Comparison of ENCODE assay signal across 10 mouse cellular contexts in the genomic region with DNA sequence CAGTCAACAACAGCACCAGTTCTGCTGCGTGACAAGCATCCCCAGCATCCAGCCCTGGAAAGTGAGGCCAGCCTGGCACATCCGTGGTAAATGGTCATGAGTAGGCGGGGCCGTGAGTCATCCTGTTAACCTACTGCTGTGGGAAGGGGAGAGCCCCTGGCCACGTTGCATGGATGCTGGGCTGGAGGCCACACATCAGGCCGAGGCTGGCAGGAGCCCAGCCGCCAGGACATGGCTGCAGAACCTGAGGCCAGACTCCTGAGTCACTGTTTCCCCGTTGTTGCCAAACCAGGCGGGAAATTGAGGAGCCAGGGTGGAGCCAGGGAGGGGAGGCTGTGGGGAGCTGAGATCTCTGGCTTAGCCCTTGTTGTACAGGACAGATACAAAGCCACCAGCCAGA. TPM values are rescaled to one million over a fixed set of nuclear protein-coding genes. Genes with fewer than 3 reads are reported as not detected.
DNase-seq lines count a peak whose midpoint lies in the region; ATAC-seq and TF ChIP-seq lines count a peak whose summit lies in the region.
"Had no signal": no experiment of that assay in that cellular context is flagged by ENCODE, and none has a peak within 500 bp of the region (broad histone marks: within the 10 kb centered on the region; RNA-seq: fewer than 3 reads in every experiment).

No protein-coding gene starts in this region.

- 76% methylated on average over 9 of the region's 9 CpGs for WGBS in neural tube, embryonic 15.5 days

- peak overlapping the region; percentile 60 for H3K27ac ChIP-seq in embryonic fibroblast, embryonic 13.5 days (ENCODE audit: insufficient read depth, low read length)
- no peak overlapping the region for H3K27ac ChIP-seq in neural tube, embryonic 15.5 days (replicated peaks)
- H3K27ac ChIP-seq: liver, embryonic 15.5 days had no signal

- no peaks in the 10 kb centered on the region for H3K27me3 ChIP-seq in neural tube, embryonic 15.5 days (replicated peaks)
- H3K27me3 ChIP-seq: liver, embryonic 15.5 days had no signal

- DNase-seq in urinary bladder, postnatal 14 days (ENCODE audit: low spot score): peak; percentile 78
- DNase-seq in urinary bladder, adult 2 months (ENCODE audit: low spot score): no peak
- peak; percentile 75 to 79 for DNase-seq in heart, postnatal 14 days
- DNase-seq in urinary bladder, postnatal 36 days (ENCODE audit: low spot score in 2 of 2): peak; percentile 63 to 74
- DNase-seq in B cell, adult 2 months: no peak
- no peak for DNase-seq in cerebellum, adult 11 months
- DNase-seq: retina, postnatal 1 day had no signal

- TF ChIP-seq POLR2A in embryonic fibroblast, embryonic 13.5 days (IDR thresholded peaks at IDR 0.05; ENCODE audit: low read depth, low read length): no peak

- TF ChIP-seq CTCF in embryonic fibroblast, embryonic 13.5 days (IDR thresholded peaks at IDR 0.05; ENCODE audit: borderline replicate concordance, insufficient read depth, low read length): no peak

- H3K36me3 ChIP-seq in neural tube, embryonic 15.5 days: no peaks in the 10 kb centered on the region
- H3K36me3 ChIP-seq: liver, embryonic 15.5 days had no signal

- intact Hi-C loops in heart, postnatal 14 days (cut with DNase I): no loop called here

- no peak for ATAC-seq in neural tube, embryonic 15.5 days (ENCODE audit: low FRiP score)

- H3K9me3 ChIP-seq in neural tube, embryonic 15.5 days (replicated peaks): no peaks in the 10 kb centered on the region
- H3K9me3 ChIP-seq: liver, embryonic 15.5 days had no signal

- H3K4me2 ChIP-seq in neural tube, embryonic 15.5 days: no peak overlapping the region
- H3K4me2 ChIP-seq: liver, embryonic 15.5 days had no signal

- H3K9ac ChIP-seq in neural tube, embryonic 15.5 days (replicated peaks): no peak overlapping the region
- H3K9ac ChIP-seq: liver, embryonic 15.5 days had no signal

- no peak overlapping the region for H3K4me3 ChIP-seq in embryonic fibroblast, embryonic 13.5 days (ENCODE audit: insufficient read depth, low read length)
- no peak overlapping the region for H3K4me3 ChIP-seq in neural tube, embryonic 15.5 days (replicated peaks)
- H3K4me3 ChIP-seq: liver, embryonic 15.5 days had no signal

- peaks cover 20% of the 10 kb centered on the region for H3K4me1 ChIP-seq in embryonic fibroblast, embryonic 13.5 days (ENCODE audit: control insufficient read depth, insufficient read depth, low read length)
- H3K4me1 ChIP-seq in neural tube, embryonic 15.5 days: peaks cover 5% of the 10 kb centered on the region

RNA-seq across cellular contexts. Expression of a gene that starts 36.8 kb away (rescaled TPM):
- polyA plus RNA-seq in urinary bladder, adult 2 months (2012; rRNA removed): 21.3 and 31.0 TPM in 2 replicates
- polyA plus RNA-seq in embryonic fibroblast, embryonic 13.5 days (2011; ENCODE audit: insufficient read length, low read depth, missing spikeins): 73.0 and 82.3 TPM in 2 replicates
- total RNA-seq in heart, postnatal 14 days (2021): 1 to 10 TPM; 3.0 to 3.1 TPM
- polyA plus RNA-seq in neural tube, embryonic 15.5 days (2015; fragmentation: Nextera tagmentation; extraction: Ambion mirVana): 6.3 and 8.6 TPM in 2 replicates

RNA-seq across cellular contexts. Expression of a gene that starts 57.1 kb away (rescaled TPM):
- polyA plus RNA-seq in urinary bladder, adult 2 months (2012; rRNA removed): 111 and 152 TPM in 2 replicates
- 227 and 265 TPM in 2 replicates for polyA plus RNA-seq in embryonic fibroblast, embryonic 13.5 days (2011; ENCODE audit: insufficient read length, low read depth, missing spikeins)
- total RNA-seq in heart, postnatal 14 days (2021): 100 to 1,000 TPM in 1 of 2 experiments, 10 to 100 TPM in 1; 93.8 to 102 TPM
- 351 and 371 TPM in 2 replicates for polyA plus RNA-seq in neural tube, embryonic 15.5 days (2015; fragmentation: Nextera tagmentation; extraction: Ambion mirVana)

Comparison
In these comparisons a context has a peak if more than half of its experiments do, and no peak if none do; other contexts are left out.
1. DNase-seq: peak in urinary bladder, postnatal 14 days (single experiment), heart, postnatal 14 days (2 of 2) and urinary bladder, postnatal 36 days (2 of 2); none in urinary bladder, adult 2 months (single experiment), B cell, adult 2 months (0 of 2) and cerebellum, adult 11 months (single experiment).